Mouse (Mus musculus) CD4-positive, CD25-positive, alpha-beta regulatory T cell, adult 4 months (primary cell): ENCODE data around the gene Izumo1r. TPM values are rescaled to one million over a fixed set of nuclear protein-coding genes. Genes with fewer than 3 reads are reported as not detected.

ENCODE experiments used
- ATAC-seq: one replicate; pipeline ENCODE4 v1.8.0; 2017
- polyA plus RNA-seq, 2 experiments: library from polyadenylated mRNA; unstranded; fragments of 100-300 nt; shearing (Covaris generic); gene quantifications; one replicate each; pipeline ENCODE4 v1.2.1; 2017

Izumo1r gene
- polyA plus RNA-seq, 2 experiments from 2014 or later = 1,336 to 1,816 TPM

- ATAC-seq = peak; percentile 28
Measured at GRCm38 (mm10) chr9:14904741-14905475, 1.2 kb upstream of the Izumo1r start.

GRCm38 (mm10) chr9:14903006-14903405 lies 743 bp downstream of the Izumo1r start:
- ATAC-seq = no peak

- peak; percentile 40 for ATAC-seq
Measured at GRCm38 (mm10) chr9:14902416-14902815, 1.3 kb downstream of the Izumo1r start.

- no peak for ATAC-seq
Measured at GRCm38 (mm10) chr9:14901757-14902156, 2.0 kb downstream of the Izumo1r start.

- ATAC-seq = no peak
Measured at GRCm38 (mm10) chr9:14897102-14897501, 6.6 kb downstream of the Izumo1r start.

- ATAC-seq = peak; percentile 55
Measured at GRCm38 (mm10) chr9:14895237-14895835, 8.4 kb downstream of the Izumo1r start.

- no peak for ATAC-seq
Measured at GRCm38 (mm10) chr9:14894628-14895027, 9.1 kb downstream of the Izumo1r start.

GRCm38 (mm10) chr9:14893388-14893787 lies 10.4 kb downstream of the Izumo1r start:
- no peak for ATAC-seq

GRCm38 (mm10) chr9:14891891-14892290 lies 11.9 kb downstream of the Izumo1r start:
- ATAC-seq = no peak

GRCm38 (mm10) chr9:14890699-14891098 lies 13.1 kb downstream of the Izumo1r start:
- no peak for ATAC-seq

GRCm38 (mm10) chr9:14888671-14889070 lies 15.1 kb downstream of the Izumo1r start:
- no peak for ATAC-seq

- no peak for ATAC-seq
Measured at GRCm38 (mm10) chr9:14887787-14888382, 15.9 kb downstream of the Izumo1r start.

- no peak for ATAC-seq
Measured at GRCm38 (mm10) chr9:14885954-14886353, 17.8 kb downstream of the Izumo1r start.

GRCm38 (mm10) chr9:14885151-14885550 lies 18.6 kb downstream of the Izumo1r start:
- ATAC-seq = peak; percentile 51

- ATAC-seq = peak; percentile 90
Measured at GRCm38 (mm10) chr9:14884641-14885040, 19.1 kb downstream of the Izumo1r start.

GRCm38 (mm10) chr9:14876566-14876965 lies 27.2 kb downstream of the Izumo1r start:
- ATAC-seq = peak; percentile 49

GRCm38 (mm10) chr9:14875743-14876507 lies 27.8 kb downstream of the Izumo1r start:
- ATAC-seq = peak; percentile 84

- ATAC-seq = no peak
Measured at GRCm38 (mm10) chr9:14872181-14872930, 31.4 kb downstream of the Izumo1r start.

GRCm38 (mm10) chr9:14871536-14871935 lies 32.2 kb downstream of the Izumo1r start:
- ATAC-seq = no peak

- ATAC-seq = no peak
Measured at GRCm38 (mm10) chr9:14870802-14871201, 32.9 kb downstream of the Izumo1r start.

GRCm38 (mm10) chr9:14870377-14870776 lies 33.4 kb downstream of the Izumo1r start:
- no peak for ATAC-seq

- ATAC-seq = no peak
Measured at GRCm38 (mm10) chr9:14868326-14868725, 35.4 kb downstream of the Izumo1r start.
